Mouse (Mus musculus): ENCODE measurements around the gene Rassf8.

Gene Rassf8

DNA sequence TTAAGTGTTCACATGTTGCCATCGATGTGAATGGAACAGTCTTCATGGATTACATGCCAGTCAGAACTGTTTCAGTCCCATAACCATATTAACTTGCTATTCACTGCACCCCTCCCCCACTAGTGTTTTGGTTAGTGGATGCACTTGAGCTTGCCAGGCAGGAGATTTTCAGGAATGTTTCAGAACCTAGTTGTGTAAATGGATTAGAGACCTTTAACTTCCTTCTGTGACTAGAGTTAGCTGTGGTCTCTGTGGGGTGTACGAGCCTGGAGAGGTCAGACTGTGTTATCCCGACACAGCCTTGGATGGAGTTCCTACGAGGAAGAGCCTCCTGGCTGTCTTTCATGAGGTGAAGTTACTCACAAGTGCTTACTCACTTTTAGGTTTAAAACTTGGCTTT, 29.7 kb downstream of the Rassf8 start:
- no peak for DNase-seq (ENCODE audit: inconsistent ontology term)

DNA sequence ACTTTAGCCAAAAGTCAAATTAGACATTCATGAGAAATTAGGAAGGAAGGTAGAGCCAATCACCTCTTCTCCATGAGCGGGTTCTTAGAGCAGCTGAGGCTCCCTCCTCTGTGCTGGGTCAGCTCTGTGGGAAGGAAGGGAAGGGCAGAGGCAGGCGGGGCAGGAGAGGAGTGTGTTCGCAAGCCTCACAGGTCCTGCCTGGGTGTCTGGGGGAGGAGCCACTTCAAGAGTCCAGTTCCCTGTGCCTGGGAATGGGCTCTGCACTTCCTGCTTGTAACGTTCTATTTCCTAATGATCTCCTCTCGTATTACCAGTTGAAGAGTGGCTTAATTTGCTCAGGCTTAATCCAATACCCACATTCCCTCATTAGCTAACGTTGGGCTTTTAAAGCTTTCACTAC, 32.8 kb downstream of the Rassf8 start:
- peak; percentile 14 for DNase-seq (ENCODE audit: inconsistent ontology term)

- DNase-seq (ENCODE audit: inconsistent ontology term), result no peak
These were observed 33.7 kb downstream of the Rassf8 start for GRCm38 (mm10) chr6:145780180-145780802.

DNA sequence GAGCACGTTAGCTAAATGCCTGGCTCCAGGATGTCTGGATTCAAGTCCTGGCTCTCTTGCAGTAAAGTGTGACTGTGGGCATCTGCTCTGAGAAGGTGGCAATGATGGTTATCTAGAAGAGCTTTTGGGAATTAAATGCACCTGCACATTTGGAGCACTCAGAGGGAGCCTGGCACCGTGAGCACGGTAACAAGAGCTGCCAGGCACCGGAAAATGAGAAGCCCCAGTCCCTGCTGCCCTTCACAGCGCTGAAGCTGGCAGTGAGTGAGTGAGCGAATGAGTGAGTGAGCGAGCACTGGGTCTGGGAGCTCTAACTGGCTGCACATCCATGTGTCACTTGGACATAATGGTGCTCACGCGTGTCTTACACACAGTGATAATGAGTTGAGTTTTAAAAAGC, 34.7 kb downstream of the Rassf8 start:
- no peak for DNase-seq (ENCODE audit: inconsistent ontology term)

DNA sequence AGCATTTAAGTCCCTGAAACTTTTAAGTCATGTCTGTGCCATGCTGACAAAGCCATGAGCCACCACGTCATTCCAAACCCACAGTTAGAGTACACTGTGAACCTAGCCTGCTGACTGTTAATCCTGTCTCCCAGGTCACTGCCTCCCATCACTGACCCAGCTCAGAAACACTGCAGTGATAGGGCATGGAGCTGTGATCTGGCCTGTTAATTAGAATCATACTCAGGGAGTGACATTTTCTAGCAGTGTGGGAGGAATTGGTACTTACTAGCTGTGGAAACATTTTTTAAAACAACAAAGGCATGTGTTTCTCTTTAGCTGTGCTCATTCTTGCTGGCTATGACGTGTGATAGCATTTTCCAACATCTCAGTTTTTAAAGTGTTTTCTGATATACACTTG, 35.4 kb downstream of the Rassf8 start:
- DNase-seq (ENCODE audit: inconsistent ontology term), result peak; percentile 43

DNA sequence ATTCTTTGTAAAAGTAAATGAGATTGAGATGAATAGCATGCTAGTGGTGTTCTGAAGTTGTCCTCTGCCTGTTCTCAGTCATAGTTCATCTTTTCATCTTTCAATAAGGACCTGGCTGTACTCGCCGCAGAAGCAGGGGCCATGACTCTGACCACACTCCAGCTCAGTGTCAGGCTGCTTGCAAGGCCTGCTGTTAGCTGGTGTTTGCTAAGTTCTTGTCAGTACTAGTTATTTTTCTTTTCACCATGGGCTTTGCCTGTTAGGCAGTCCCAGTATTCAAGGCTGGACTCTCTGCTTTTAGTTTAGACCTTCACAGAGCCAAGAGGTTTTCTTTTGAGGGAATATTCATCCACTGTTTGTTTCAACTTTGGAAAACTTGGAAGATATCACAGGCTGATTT, 40.8 kb downstream of the Rassf8 start:
- no peak for DNase-seq (ENCODE audit: inconsistent ontology term)

GRCm38 (mm10) chr6:145789738-145790137, 43.2 kb downstream of the Rassf8 start:
- no peak for DNase-seq (ENCODE audit: inconsistent ontology term)

- DNase-seq (ENCODE audit: inconsistent ontology term), result no peak
These were observed 45.8 kb downstream of the Rassf8 start for GRCm38 (mm10) chr6:145792373-145792772.

DNA sequence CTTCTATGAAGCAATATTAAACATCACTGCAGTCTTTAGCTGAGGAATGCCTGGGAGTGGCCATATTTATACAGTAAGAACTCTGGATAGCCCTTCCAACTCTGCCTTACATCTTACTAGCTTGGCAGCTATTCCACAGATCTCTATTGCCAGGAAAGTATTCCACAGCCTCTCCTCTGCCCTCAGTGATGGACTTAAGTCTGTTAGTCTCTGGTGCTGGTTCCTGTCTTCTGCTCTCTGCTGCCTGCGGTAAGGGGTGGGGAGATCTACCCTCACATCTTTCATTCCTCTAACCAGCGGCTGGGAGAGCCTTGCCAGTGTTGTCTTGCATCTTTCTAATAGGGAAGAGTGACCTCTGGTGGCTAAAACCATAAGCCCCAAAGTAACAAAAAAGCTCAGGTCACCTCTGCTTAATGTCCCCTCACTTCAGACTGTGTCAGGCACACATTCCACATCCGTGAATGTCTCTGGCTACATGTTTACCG, 46.6 kb downstream of the Rassf8 start:
- DNase-seq (ENCODE audit: inconsistent ontology term), result peak; percentile 74

DNA sequence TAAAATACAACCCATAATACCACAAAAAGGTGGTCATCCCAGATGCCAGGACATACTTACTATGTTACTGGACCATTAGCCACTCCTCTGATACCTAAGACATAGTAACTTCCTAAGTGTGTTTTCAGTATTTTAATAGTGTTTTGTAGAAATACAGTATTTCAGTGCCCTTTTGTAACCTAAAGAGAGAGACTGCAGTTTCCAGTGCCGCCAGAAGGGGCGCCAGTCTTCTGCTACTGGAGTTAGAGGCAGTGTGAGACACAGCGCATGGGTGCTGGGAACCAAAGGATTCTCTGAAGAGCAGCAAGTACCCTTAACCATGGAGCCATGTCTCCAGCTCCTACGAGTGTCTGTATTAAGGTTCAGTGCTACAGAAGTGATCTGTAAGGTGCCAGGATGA, 48.1 kb downstream of the Rassf8 start:
- DNase-seq (ENCODE audit: inconsistent ontology term), result no peak

GRCm38 (mm10) chr6:145796191-145797023, 49.9 kb downstream of the Rassf8 start:
- DNase-seq (ENCODE audit: inconsistent ontology term), result peak; percentile 66

DNA sequence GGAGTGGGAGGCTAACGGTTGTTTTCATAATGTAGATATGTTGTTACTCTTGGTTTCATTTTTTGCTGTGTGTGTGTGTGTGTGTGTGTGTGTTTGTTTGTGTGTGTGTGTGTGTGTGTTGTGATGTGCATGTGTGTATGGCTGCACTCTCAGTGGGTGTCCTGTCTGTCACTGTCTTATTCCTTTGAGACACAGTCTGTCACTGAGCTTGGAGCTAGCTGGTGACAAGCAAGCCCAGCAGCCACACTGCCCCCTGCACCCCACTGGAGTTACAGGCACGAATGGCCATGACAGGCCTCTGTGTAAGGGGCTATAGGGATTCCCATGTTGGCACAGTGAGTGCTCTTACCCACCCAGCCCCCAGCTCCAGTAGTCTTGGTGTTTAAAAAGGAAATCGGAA, 51.1 kb downstream of the Rassf8 start:
- no peak for DNase-seq (ENCODE audit: inconsistent ontology term)

GRCm38 (mm10) chr6:145801796-145802488, 55.4 kb downstream of the Rassf8 start:
- DNase-seq (ENCODE audit: inconsistent ontology term), result no peak

GRCm38 (mm10) chr6:145802881-145803280, 56.3 kb downstream of the Rassf8 start:
- DNase-seq (ENCODE audit: inconsistent ontology term), result no peak

DNA sequence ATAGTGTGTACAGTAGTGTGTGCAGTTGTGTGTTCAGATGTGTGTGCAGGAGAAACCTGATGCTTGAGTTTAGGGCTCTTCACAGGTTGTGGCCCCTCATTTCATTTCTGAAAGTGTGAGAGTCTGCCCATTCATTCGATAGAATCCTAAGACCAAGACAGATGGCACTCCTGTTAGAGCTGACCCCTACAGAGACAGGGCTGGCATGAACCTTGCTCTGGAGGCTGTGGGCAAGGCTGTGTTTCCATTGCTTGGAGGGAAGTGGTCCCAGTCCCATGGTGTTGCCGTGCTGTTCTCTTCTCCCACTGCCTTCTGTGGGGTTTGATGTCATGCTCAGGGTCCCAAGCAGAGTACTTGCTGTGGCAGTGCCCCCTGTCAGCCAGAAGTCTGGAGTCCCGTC, 57.7 kb downstream of the Rassf8 start:
- DNase-seq (ENCODE audit: inconsistent ontology term), result no peak

DNA sequence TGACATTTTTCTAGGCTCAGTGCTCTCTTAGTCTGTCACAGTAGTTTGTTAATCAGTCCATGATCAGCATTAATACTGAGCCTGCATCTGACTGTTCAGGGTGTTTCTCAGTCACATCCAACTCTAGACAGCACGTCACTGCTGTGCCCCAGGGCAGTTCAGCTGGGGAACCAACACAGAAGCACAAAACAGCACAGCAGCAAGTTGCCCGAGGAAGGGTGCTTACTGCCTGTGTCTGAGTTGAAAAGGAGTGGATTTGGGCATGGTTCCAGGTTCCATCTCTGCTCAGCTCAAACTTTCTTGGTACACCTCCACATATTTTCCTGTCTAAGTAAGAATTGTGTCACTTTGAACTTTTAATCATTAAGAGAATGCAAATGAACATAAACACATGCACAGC, 60.2 kb downstream of the Rassf8 start:
- peak; percentile 43 for DNase-seq (ENCODE audit: inconsistent ontology term)

- DNase-seq (ENCODE audit: inconsistent ontology term), result no peak
These were observed 61.4 kb downstream of the Rassf8 start for GRCm38 (mm10) chr6:145807929-145808328.

DNA sequence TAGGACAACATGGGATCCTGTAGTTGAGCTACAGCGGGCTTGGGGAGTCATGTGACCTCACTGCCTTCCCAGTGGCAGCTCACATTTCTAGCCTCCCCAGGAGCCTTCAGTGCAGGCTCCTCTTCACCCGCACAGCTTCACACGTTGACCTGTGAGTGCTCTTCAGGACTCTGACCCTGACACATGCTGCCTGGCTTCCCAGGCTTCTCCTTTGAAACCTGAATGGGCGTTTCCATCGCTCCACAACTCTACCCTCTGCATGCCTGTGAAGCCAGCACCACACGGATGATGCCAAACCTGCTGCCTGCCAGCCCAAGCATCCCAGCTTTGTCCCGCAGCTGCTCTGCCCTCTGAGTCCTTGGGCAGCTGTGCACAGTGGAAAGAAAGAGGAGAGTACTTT, 63.0 kb downstream of the Rassf8 start:
- DNase-seq (ENCODE audit: inconsistent ontology term), result no peak

DNA sequence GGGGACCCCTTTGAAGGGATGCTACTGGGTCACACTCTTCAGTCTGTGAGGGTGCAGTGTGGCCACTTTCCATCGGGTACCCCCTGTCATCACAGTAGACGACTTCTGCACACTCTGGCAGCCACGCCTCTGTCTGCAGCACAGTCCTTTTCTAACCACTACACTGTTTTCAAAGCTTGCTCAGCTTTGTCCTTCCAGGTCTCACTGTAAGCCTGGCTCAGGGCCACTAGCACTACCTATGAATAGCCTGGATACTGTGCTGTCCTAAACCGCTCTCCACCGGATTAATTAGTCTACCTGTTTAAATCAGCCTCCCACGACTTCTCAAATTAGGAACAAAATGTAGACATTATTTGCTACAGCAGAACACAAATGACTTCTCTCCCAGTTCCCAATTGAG, 63.5 kb downstream of the Rassf8 start:
- no peak for DNase-seq (ENCODE audit: inconsistent ontology term)

DNA sequence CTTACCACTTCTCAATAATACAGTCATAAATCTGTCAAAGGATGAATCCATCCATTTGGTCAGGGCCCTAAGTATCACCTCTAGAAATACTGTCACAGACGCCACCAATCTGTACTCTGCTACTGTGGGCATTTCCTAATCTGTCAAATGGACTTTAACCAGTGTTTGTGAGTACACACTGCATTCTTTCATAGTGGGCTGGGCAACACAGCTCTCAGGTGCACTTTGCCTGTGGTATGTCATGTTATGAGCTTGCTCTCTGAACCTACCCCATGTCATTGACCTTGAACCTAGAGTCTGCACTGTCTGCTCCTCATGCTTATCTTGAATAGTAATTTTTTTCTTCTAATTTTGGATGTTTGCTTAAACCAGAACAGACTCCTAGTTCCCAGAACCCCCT, 64.6 kb downstream of the Rassf8 start:
- DNase-seq (ENCODE audit: inconsistent ontology term), result no peak

GRCm38 (mm10) chr6:145815200-145815599, 68.7 kb downstream of the Rassf8 start:
- no peak for DNase-seq (ENCODE audit: inconsistent ontology term)

- DNase-seq (ENCODE audit: inconsistent ontology term), result no peak
These were observed 72.6 kb downstream of the Rassf8 start for GRCm38 (mm10) chr6:145819151-145819550.

DNA sequence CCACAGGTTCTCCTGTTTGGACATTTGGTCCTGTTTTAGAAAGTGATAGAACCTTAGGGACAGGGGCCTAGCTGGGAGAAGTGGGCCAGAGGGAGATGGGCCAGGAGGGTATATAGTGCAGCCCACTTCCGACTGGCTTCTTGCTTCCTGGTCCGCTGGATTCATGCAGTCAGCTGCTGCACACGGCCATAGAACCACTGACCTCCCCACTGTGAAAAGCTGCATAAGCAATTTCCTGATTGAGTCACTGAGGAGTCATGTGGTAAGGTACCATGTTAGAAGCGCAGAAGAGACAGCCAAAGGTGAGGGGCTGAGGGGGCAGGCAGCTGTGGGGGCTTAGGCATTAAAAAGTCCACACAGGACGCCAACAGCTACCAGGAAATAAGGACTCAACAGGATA, 75.7 kb downstream of the Rassf8 start:
- no peak for DNase-seq (ENCODE audit: inconsistent ontology term)

Data from Muller cell, postnatal 12 days (primary cell).